Mouse (Mus musculus) forebrain, embryonic 11.5 days (tissue): ENCODE data around the gene Cd200r3. TPM values are rescaled to one million over a fixed set of nuclear protein-coding genes. Genes with fewer than 3 reads are reported as not detected.
A peak's percentile ranks its signal among the peaks of the same experiment; 100 is the strongest.

ENCODE experiments used
- ATAC-seq: fragments of 200-750 bp; cut with Nextera tagmentation; replicated peaks from 2 replicates; pipeline ENCODE4 v1.8.0; 2017; ENCODE audit warnings: moderate TSS enrichment; ENCODE audit not compliant: low FRiP score
- DNase-seq: peaks from one replicate; pipeline ENCODE4 v3.0.0-alpha.2; 2017; ENCODE audit warnings: low spot score
- H3K27ac ChIP-seq: fragments of 300-500 bp; sonication (generic); 2 replicates; pipeline ENCODE4 v1.5.1; 2014; ENCODE audit warnings: low read depth, low read length
- H3K27me3 ChIP-seq: fragments of 300-500 bp; sonication (generic); 2 replicates; pipeline ENCODE4 v1.6.1; 2014; ENCODE audit warnings: mild to moderate bottlenecking, low read length, mixed read lengths; ENCODE audit not compliant: control insufficient read depth, insufficient read depth
- H3K36me3 ChIP-seq: fragments of 300-500 bp; sonication (generic); 2 replicates; pipeline ENCODE4 v1.6.1; 2014; ENCODE audit warnings: mild to moderate bottlenecking, low read length, moderate library complexity, mixed read lengths; ENCODE audit not compliant: control insufficient read depth, insufficient read depth
- H3K4me1 ChIP-seq: fragments of 300-500 bp; sonication (generic); replicated peaks from 2 replicates; pipeline ENCODE4 v1.6.1; 2014; ENCODE audit warnings: low read length, mixed read lengths; ENCODE audit not compliant: control insufficient read depth, insufficient read depth
- H3K4me2 ChIP-seq: fragments of 300-500 bp; sonication (generic); 2 replicates; pipeline ENCODE4 v1.6.1; 2014; ENCODE audit warnings: low read depth, mild to moderate bottlenecking, low read length, moderate library complexity, mixed read lengths; ENCODE audit not compliant: severe bottlenecking
- H3K4me3 ChIP-seq: fragments of 300-500 bp; sonication (generic); 2 replicates; pipeline ENCODE4 v1.5.1; 2014; ENCODE audit warnings: low read depth, low read length
- H3K9ac ChIP-seq: fragments of 300-500 bp; sonication (generic); 2 replicates; pipeline ENCODE4 v1.6.1; 2014; ENCODE audit warnings: low read length
- H3K9me3 ChIP-seq: fragments of 300-500 bp; sonication (generic); 2 replicates; pipeline ENCODE4 v1.6.1; 2016; ENCODE audit warnings: low read length, mixed read lengths; ENCODE audit not compliant: control insufficient read depth
- WGBS: fragments of 180-500 bp; shearing (Covaris S2); extraction: QIAGEN DNeasy Blood & Tissue Kit; methylation state at CpG from one replicate; pipeline ENCODE4 v1.1.7; 2014; 5-methylcytosine and 5-hydroxymethylcytosine counted together
- polyA plus RNA-seq: library from polyadenylated mRNA; unstranded; fragments of >200 nt; fragmentation: Nextera tagmentation; extraction: Ambion mirVana; gene quantifications from 2 replicates; pipeline ENCODE4 v1.2.1, GENCODE M21; 2014

Gene Cd200r3
- polyA plus RNA-seq, 1 experiment from 2014 or later: not detected

- Histone ChIP-seq H3K4me2 (no peak overlapping the region), H3K27ac (no peak overlapping the region), H3K4me1 (no peaks in the 10 kb centered on the region), H3K9ac (no peak overlapping the region), H3K9me3 (no peaks in the 10 kb centered on the region), H3K4me3 (no peak overlapping the region), H3K36me3 (no peaks in the 10 kb centered on the region), H3K27me3 (no peaks in the 10 kb centered on the region)
- no peak for ATAC-seq
- DNase-seq: no peak
- WGBS: 87% methylated on average over 4 of the region's 4 CpGs
Observed at GRCm38 (mm10) chr16:44966891-44967290, 23.4 kb downstream of the Cd200r3 start.

GRCm38 (mm10) chr16:44968113-44968512 lies 24.6 kb downstream of the Cd200r3 start:
- H3K36me3 ChIP-seq: no peaks in the 10 kb centered on the region
- H3K4me1 ChIP-seq: no peaks in the 10 kb centered on the region
- no peaks in the 10 kb centered on the region for H3K9me3 ChIP-seq
- no peak overlapping the region for H3K4me2 ChIP-seq
- H3K27ac ChIP-seq: no peak overlapping the region
- H3K27me3 ChIP-seq: no peaks in the 10 kb centered on the region
- 94% methylated on average over 3 of the region's 3 CpGs for WGBS
- no peak overlapping the region for H3K4me3 ChIP-seq
- no peak for ATAC-seq
- no peak for DNase-seq
- H3K9ac ChIP-seq: no peak overlapping the region

- 83% methylated on average over 4 of the region's 4 CpGs for WGBS
- H3K36me3 ChIP-seq: no peaks in the 10 kb centered on the region
- H3K27ac ChIP-seq: no peak overlapping the region
- H3K4me1 ChIP-seq: no peaks in the 10 kb centered on the region
- H3K4me2 ChIP-seq: no peak overlapping the region
- no peaks in the 10 kb centered on the region for H3K9me3 ChIP-seq
- no peak overlapping the region for H3K4me3 ChIP-seq
- H3K9ac ChIP-seq: no peak overlapping the region
- ATAC-seq (no peak), DNase-seq (no peak)
- no peaks in the 10 kb centered on the region for H3K27me3 ChIP-seq
Observed at GRCm38 (mm10) chr16:44970925-44971324, 27.4 kb downstream of the Cd200r3 start.

- H3K27ac ChIP-seq: no peak overlapping the region
- H3K4me3 ChIP-seq: no peak overlapping the region
- DNase-seq (no peak), ATAC-seq (no peak)
- WGBS: 82% methylated on average over 2 of the region's 2 CpGs
- no peaks in the 10 kb centered on the region for H3K4me1 ChIP-seq
- no peak overlapping the region for H3K9ac ChIP-seq
- no peak overlapping the region for H3K4me2 ChIP-seq
- no peaks in the 10 kb centered on the region for H3K27me3 ChIP-seq
- H3K9me3 ChIP-seq: no peaks in the 10 kb centered on the region
- H3K36me3 ChIP-seq: no peaks in the 10 kb centered on the region
Observed at GRCm38 (mm10) chr16:44974042-44974441, 30.6 kb downstream of the Cd200r3 start.

GRCm38 (mm10) chr16:44976081-44976480 lies 32.6 kb downstream of the Cd200r3 start:
- Histone ChIP-seq H3K27me3 (no peaks in the 10 kb centered on the region), H3K4me1 (no peaks in the 10 kb centered on the region), H3K27ac (no peak overlapping the region), H3K9me3 (no peaks in the 10 kb centered on the region), H3K4me2 (no peak overlapping the region), H3K9ac (no peak overlapping the region), H3K36me3 (no peaks in the 10 kb centered on the region), H3K4me3 (no peak overlapping the region)
- ATAC-seq (no peak), DNase-seq (no peak)

- Histone ChIP-seq H3K4me2 (no peak overlapping the region), H3K4me3 (no peak overlapping the region), H3K27me3 (no peaks in the 10 kb centered on the region), H3K9ac (no peak overlapping the region), H3K36me3 (no peaks in the 10 kb centered on the region), H3K27ac (no peak overlapping the region), H3K9me3 (no peaks in the 10 kb centered on the region), H3K4me1 (no peaks in the 10 kb centered on the region)
- 51% methylated on average over 6 of the region's 6 CpGs for WGBS
- ATAC-seq (0 out of 2 replicates have a peak, but pooled peaks have one; percentile 42), DNase-seq (no peak)
Observed at GRCm38 (mm10) chr16:44976892-44977633, 33.6 kb downstream of the Cd200r3 start.

- no peak for ATAC-seq
- WGBS: 84% methylated on average over 2 of the region's 2 CpGs
- Histone ChIP-seq H3K4me3 (no peak overlapping the region), H3K27me3 (no peaks in the 10 kb centered on the region), H3K4me2 (no peak overlapping the region), H3K36me3 (no peaks in the 10 kb centered on the region), H3K27ac (no peak overlapping the region), H3K9ac (no peak overlapping the region), H3K9me3 (no peaks in the 10 kb centered on the region), H3K4me1 (no peaks in the 10 kb centered on the region)
- DNase-seq: no peak
Observed at GRCm38 (mm10) chr16:44978193-44978592, 34.7 kb downstream of the Cd200r3 start.

GRCm38 (mm10) chr16:44979355-44979896 lies 35.9 kb downstream of the Cd200r3 start:
- no peak for DNase-seq
- Histone ChIP-seq H3K4me1 (no peaks in the 10 kb centered on the region), H3K27ac (no peak overlapping the region), H3K9me3 (no peaks in the 10 kb centered on the region), H3K9ac (no peak overlapping the region), H3K36me3 (no peaks in the 10 kb centered on the region), H3K4me2 (no peak overlapping the region), H3K27me3 (no peaks in the 10 kb centered on the region), H3K4me3 (no peak overlapping the region)
- 87% methylated on average over 3 of the region's 3 CpGs for WGBS
- ATAC-seq: no peak

GRCm38 (mm10) chr16:44982972-44983371 lies 39.5 kb downstream of the Cd200r3 start:
- ATAC-seq: no peak

More at GRCm38 (mm10) chr16:44982972-44983371, 39.5 kb downstream of the Cd200r3 start:
- 90% methylated on average over 2 of the region's 2 CpGs for WGBS
- Histone ChIP-seq H3K27ac (no peak overlapping the region), H3K27me3 (no peaks in the 10 kb centered on the region), H3K9me3 (no peaks in the 10 kb centered on the region), H3K4me3 (no peak overlapping the region), H3K36me3 (no peaks in the 10 kb centered on the region), H3K4me1 (no peaks in the 10 kb centered on the region), H3K4me2 (no peak overlapping the region), H3K9ac (no peak overlapping the region)
- no peak for DNase-seq
